Mouse (Mus musculus): ENCODE results near the gene Nthl1.

Gene Nthl1

DNA sequence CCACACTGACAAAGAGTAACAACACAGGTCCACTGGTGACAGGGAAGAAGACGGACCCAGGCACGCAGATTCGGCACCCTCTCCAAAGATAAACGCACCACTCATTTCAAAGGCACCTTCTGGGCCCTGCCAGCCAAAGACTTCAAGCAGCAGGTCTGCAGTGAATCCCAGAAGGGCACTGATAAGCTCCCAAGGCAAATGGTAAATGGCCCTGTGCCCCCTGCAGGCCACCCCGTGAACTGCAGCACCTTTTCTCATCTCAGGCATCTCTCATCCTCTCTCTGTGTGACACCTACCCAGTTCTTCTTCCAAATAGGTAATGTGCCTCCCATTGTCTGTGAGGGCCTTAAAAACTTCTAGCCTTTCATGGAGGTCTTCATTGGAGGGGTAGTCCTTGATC, 3.8 kb upstream of the Nthl1 start:
- peak; percentile 73 for DNase-seq (ENCODE audit: low spot score)

DNA sequence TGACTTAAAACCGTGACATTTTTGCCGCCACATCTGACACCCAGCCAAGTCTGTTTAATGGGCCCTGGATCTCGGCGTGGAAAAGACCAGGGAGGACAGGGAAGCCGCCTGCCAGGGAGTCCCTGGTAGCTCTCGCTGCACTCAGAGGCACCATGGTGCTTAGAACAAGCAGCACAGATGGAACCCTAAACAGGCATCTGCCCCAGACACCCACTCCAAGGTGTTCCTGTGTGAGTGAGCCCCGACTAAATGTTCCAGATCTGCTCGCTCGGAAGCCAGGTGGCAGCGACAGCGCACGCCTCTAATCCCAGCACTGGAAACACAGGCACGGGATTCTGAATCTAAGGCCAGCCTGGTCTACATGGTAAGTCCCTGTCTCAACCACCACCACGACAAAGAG, 2.4 kb upstream of the Nthl1 start:
- no peak for DNase-seq (ENCODE audit: low spot score)

DNA sequence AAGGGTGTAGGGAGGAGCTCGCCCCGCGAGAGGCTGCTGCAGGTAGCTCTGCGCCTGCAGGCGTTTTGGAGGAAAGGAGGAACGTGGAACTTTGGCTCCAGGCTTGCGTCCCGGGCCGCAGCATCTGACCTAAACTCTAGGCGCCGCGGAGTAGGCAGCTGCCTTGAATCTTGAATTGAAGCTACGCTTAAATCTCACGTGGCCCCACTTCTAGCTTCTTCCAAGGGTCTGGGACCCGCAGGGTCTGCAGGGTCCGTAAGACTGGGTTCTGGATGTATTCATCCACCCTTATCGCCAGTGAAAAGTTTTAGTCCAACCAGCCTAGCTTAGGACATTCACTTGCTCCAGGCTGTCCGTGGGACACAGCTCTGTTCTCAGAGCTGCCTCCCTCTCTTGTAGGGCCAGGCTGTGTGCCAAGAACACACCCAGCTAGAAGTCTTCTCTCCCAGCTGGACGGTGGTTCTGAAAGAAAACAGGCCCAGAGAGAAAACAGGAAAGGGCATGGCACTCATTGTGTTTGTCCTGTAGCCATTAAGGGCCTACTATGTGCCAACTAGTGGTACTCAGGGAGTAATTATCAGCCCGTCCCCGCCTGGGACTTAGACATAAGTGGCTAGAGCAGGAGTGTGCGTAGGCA, 451 bp downstream of the Nthl1 start:
- DNase-seq (ENCODE audit: low spot score): peak; percentile 63

DNA sequence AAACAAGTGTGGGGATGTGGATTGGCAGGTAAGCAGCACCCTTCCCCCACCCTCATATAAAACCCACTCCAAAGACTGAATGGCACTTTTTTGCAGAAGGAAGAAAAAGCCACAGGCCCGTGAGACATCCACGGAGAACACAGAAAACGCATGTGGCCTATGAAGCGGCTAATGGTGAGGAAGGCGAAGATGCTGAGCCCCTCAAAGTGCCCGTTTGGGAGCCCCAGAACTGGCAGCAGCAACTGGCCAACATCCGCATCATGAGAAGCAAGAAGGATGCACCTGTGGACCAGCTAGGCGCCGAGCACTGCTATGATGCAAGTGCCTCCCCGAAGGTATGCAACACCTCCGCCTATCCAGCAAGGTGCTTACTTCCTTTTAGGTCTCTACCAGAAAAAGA, 1.4 kb downstream of the Nthl1 start:
- no peak for DNase-seq (ENCODE audit: low spot score)

- no peak for DNase-seq (ENCODE audit: low spot score)
Observed at GRCm38 (mm10) chr17:24635024-24635423, 2.5 kb downstream of the Nthl1 start.

DNA sequence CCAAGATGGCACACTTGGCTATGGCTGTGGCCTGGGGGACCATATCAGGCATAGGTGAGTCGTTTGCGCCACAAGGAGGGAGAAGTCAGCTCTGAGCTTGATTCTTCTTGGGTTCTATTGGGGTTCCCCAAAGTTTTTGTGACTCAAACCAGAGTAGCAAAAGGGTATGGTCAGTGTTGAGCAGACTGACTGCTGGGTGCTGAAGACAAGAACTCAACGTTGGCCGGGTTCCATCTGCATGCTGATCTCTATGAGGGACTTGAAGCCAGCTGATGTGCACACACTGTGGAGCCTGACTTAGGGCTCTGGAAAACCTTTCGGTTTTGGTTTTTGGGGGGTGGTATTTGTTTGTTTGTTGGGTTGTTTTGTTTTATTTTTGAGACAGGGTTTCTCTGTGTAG, 3.2 kb downstream of the Nthl1 start:
- DNase-seq (ENCODE audit: low spot score): no peak

DNA sequence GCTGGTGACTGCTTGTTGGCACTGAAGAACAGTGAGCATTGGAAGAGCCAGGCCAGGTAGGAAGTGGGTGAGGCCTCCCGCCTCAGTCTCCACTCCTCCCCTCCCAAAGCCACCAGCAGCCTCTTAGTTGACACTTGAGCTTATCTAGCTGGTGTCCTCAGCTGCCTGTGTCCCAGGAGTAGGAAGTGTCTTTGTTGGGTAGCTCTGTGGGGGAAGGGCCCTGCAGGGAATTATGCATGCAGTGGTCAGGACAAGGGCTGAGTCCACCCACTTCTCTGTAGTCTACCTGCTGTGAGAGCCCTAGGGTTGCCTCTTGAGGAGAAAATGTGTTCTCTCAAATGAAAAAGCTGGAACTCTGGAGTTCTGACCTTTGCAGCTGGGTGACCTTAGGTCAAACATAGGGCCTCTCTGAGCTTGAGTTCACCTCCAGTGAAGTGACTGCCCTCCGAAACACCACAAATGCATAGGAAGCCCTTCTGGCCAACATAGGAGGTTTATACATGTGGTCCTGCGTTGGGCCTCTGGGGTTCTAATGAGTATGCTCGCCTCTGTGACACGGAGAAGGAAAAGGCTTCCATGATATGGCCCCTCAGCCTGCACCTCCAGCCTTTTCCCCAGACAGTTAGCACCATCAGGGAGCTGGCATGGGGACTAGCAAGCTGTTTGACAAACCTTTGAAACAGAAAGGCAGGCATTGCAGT, 4.5 kb downstream of the Nthl1 start:
- DNase-seq (ENCODE audit: low spot score): no peak

DNA sequence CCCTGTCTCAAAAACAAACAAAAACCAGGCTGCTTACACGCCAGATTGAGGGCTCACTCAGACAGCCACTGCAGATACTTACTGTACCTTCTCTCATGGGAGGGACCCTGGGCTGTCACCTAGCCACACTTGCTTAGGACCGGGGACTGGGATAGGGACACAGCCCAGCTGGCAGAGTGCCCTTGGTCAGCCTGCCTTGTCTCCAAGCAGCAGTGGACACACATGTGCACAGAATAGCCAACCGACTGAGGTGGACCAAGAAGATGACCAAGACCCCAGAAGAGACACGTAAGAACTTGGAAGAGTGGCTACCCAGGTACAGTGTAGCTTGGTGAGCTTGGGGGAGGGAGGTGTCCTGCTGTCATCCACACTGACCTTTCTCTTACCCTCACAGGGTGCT, 5.7 kb downstream of the Nthl1 start:
- DNase-seq (ENCODE audit: low spot score): no peak

DNA sequence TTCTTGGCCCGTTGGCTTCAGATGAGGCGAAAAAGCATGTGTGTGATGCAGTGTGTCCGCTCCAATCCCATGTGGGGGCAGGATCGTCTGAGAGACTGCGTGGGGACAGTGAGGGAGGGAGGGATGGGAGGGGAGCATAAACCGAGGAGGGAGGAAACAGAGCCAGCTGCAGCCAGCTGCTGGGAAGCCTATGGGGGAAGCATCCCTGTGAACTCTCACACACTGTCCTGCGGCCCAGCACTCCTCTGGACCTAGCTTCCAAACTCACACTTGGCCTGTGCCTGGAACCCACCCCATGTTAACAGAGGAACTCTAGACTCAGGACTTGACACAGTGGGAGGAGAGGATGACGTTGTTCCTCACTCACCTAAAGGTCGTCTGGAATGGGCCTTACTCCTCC, 6.4 kb downstream of the Nthl1 start:
- DNase-seq (ENCODE audit: low spot score): peak; percentile 48

GRCm38 (mm10) chr17:24639571-24639988, 7.1 kb downstream of the Nthl1 start:
- DNase-seq (ENCODE audit: low spot score): no peak

- DNase-seq (ENCODE audit: low spot score): no peak
Observed at GRCm38 (mm10) chr17:24640119-24640518, 7.6 kb downstream of the Nthl1 start.

GRCm38 (mm10) chr17:24640581-24640980, 8.1 kb downstream of the Nthl1 start:
- no peak for DNase-seq (ENCODE audit: low spot score)

GRCm38 (mm10) chr17:24641944-24642343, 9.5 kb downstream of the Nthl1 start:
- DNase-seq (ENCODE audit: low spot score): no peak

DNA sequence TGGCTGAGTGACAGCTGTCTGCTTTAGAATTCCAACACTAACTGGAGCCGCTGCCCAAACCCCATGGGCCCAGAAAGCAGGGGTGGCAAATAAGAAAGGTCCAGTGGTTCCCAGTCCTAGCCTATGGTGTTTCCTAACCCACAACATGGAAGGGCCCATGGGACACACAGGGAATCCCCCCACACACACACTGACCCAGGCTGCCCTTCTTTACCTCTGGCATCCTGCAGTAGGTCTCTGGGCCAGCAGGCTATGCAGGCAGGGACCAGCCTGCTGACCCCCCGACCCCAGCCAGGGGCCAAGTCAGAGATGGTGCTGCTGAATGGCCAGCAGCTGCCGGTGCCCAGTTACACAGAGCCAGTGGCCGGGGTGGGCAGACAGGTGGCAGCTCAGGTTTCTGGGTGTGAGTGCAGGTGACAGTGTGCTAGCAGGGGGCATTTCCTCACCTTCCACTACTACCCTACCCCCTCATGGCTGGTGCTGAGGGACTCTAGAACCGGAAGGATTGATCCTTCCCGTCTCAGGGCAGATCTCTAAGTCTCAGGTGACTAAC, 10.4 kb downstream of the Nthl1 start:
- no peak for DNase-seq (ENCODE audit: low spot score)

- no peak for DNase-seq (ENCODE audit: low spot score)
Observed at GRCm38 (mm10) chr17:24644030-24644715, 11.7 kb downstream of the Nthl1 start.

DNA sequence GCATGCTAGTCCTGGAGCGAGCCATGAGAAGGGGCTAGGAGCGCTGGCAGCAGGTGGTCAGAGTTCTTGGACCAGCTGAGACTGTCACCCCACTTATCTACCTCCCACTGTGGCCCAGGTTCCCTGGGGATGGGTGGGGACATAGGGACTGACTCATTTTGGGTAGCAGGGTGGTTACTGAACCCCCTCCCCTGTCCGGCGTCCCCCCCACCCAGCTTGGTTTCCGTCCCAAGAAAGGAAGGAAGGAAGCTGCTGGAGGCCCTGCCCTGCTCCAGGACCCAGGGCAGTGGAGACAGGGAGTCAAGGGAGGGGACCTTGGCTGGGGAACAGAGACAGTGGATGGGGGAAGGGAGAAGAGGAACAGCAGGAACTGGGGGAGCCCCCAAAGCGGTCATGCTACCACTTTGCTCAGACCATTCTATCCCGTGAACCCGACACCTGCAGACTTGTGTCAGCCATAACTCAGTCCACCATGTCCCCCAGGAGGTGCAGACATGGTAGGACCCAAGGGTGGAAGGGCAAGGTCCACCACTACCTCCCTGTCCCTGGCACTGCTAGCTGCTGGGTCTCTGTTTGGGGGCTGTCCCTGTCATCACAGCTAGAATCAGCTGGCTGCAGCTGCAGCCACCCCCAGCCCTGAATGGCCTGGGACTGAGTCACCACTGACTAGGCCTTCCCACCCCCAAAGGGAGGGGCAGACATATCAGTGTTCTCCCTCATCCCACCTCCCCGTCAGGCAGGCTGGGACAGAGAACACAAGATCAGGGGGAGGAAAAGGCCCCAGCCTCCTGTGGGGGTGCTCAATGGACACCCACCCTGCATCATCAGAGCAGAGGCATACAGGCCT, 12.6 kb downstream of the Nthl1 start:
- no peak for DNase-seq (ENCODE audit: low spot score)

DNA sequence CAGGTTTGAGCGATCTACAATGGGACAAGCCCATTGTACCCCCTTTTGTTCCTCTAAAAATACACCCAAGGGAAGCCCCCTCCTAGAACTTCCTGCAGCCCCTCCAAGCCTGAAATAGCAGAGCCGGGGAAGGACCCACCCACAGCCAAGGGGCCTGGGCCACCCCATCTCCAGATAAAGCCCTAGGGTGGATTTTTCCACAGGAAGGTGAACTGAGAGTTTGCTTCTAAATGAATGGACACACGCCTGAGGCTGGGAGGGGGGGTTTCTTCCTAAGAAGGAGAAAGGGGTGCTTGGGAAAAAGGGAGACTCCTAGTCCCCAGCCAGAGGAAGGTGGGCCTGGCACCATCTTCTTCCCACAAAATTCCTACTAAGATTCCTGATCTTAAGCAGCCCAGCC, 13.4 kb downstream of the Nthl1 start:
- no peak for DNase-seq (ENCODE audit: low spot score)

- DNase-seq (ENCODE audit: low spot score): no peak
Observed at GRCm38 (mm10) chr17:24646381-24646780, 13.9 kb downstream of the Nthl1 start.

GRCm38 (mm10) chr17:24647493-24647892, 15.0 kb downstream of the Nthl1 start:
- DNase-seq (ENCODE audit: low spot score): no peak

GRCm38 (mm10) chr17:24648731-24649377, 16.4 kb downstream of the Nthl1 start:
- no peak for DNase-seq (ENCODE audit: low spot score)

GRCm38 (mm10) chr17:24649581-24650069, 17.1 kb downstream of the Nthl1 start:
- peak; percentile 59 for DNase-seq (ENCODE audit: low spot score)

Measured in ovary, postnatal 36 days (tissue).